Mouse (Mus musculus): ENCODE data around the gene Tcf25.
A peak's percentile ranks its signal among the peaks of the same experiment; 100 is the strongest.
"Not testable (repeated sequence)": the region's sequence is repeated elsewhere in the genome, so short reads cannot be mapped to it uniquely, and the experiment has no call there.

The Tcf25 gene

GRCm38 (mm10) chr8:123428939-123429721 lies 55.6 kb downstream of the Tcf25 start:
- DNase-seq (ENCODE audit: low read depth, low spot score): no peak

- DNase-seq (ENCODE audit: low read depth, low spot score): not testable (repeated sequence)
Measured at GRCm38 (mm10) chr8:123429722-123430013, 56.1 kb downstream of the Tcf25 start.

GRCm38 (mm10) chr8:123430936-123431335 lies 57.4 kb downstream of the Tcf25 start:
- DNase-seq (ENCODE audit: low read depth, low spot score): not testable (repeated sequence)

GRCm38 (mm10) chr8:123431616-123432365 lies 58.2 kb downstream of the Tcf25 start:
- DNase-seq (ENCODE audit: low read depth, low spot score): no peak

- no peak for DNase-seq (ENCODE audit: low read depth, low spot score)
Measured at GRCm38 (mm10) chr8:123432381-123432780, 58.8 kb downstream of the Tcf25 start.

GRCm38 (mm10) chr8:123433241-123433974 lies 59.9 kb downstream of the Tcf25 start:
- not testable (repeated sequence) for DNase-seq (ENCODE audit: low read depth, low spot score)

GRCm38 (mm10) chr8:123441788-123442187 lies 68.2 kb downstream of the Tcf25 start:
- no peak for DNase-seq (ENCODE audit: low read depth, low spot score)

- no peak for DNase-seq (ENCODE audit: low read depth, low spot score)
Measured at GRCm38 (mm10) chr8:123442351-123442750, 68.8 kb downstream of the Tcf25 start.

GRCm38 (mm10) chr8:123442871-123443575 lies 69.5 kb downstream of the Tcf25 start:
- DNase-seq (ENCODE audit: low read depth, low spot score): peak; percentile 93

- no peak for DNase-seq (ENCODE audit: low read depth, low spot score)
Measured at GRCm38 (mm10) chr8:123443576-123443921, 70.0 kb downstream of the Tcf25 start.

GRCm38 (mm10) chr8:123444131-123444530 lies 70.6 kb downstream of the Tcf25 start:
- no peak for DNase-seq (ENCODE audit: low read depth, low spot score)

GRCm38 (mm10) chr8:123445981-123446380 lies 72.4 kb downstream of the Tcf25 start:
- DNase-seq (ENCODE audit: low read depth, low spot score): no peak

GRCm38 (mm10) chr8:123446799-123447198 lies 73.2 kb downstream of the Tcf25 start:
- DNase-seq (ENCODE audit: low read depth, low spot score): no peak

- no peak for DNase-seq (ENCODE audit: low read depth, low spot score)
Measured at GRCm38 (mm10) chr8:123450783-123451182, 77.2 kb downstream of the Tcf25 start.

- DNase-seq (ENCODE audit: low read depth, low spot score): not testable (repeated sequence)
Measured at GRCm38 (mm10) chr8:123451747-123452146, 78.2 kb downstream of the Tcf25 start.

GRCm38 (mm10) chr8:123452149-123452548 lies 78.6 kb downstream of the Tcf25 start:
- no peak for DNase-seq (ENCODE audit: low read depth, low spot score)

- no peak for DNase-seq (ENCODE audit: low read depth, low spot score)
Measured at GRCm38 (mm10) chr8:123453291-123453690, 79.7 kb downstream of the Tcf25 start.
